Mouse (Mus musculus): ENCODE data around the gene Porcn.

Porcn gene

GRCm38 (mm10) chrX:8206015-8206693 lies at the start of gene Porcn:
Gene Porcn (minus strand): TSS chrX:8206525.
- peak; percentile 59 to 84 for DNase-seq (ENCODE audit: low spot score in 2 of 2)

GRCm38 (mm10) chrX:8255807-8256206 lies 49.5 kb upstream of the Porcn start:
- no peak for DNase-seq (ENCODE audit: low spot score in 2 of 2)

GRCm38 (mm10) chrX:8253711-8254110 lies 47.4 kb upstream of the Porcn start:
- DNase-seq (ENCODE audit: low spot score in 2 of 2): no peak

- DNase-seq (ENCODE audit: low spot score in 2 of 2): peak; percentile 74 to 75
Observed at GRCm38 (mm10) chrX:8252334-8253285, 46.3 kb upstream of the Porcn start, which contains the start of gene Ftsj1. Gene Ftsj1 (minus strand): TSS chrX:8252406.

GRCm38 (mm10) chrX:8251789-8252333 lies 45.5 kb upstream of the Porcn start:
- no peak for DNase-seq (ENCODE audit: low spot score in 2 of 2)

GRCm38 (mm10) chrX:8248542-8249120 lies 42.3 kb upstream of the Porcn start:
- DNase-seq (ENCODE audit: low spot score in 2 of 2): no peak

- DNase-seq (ENCODE audit: low spot score in 2 of 2): no peak
Observed at GRCm38 (mm10) chrX:8247680-8248079, 41.4 kb upstream of the Porcn start.

- DNase-seq (ENCODE audit: low spot score in 2 of 2): no peak
Observed at GRCm38 (mm10) chrX:8238804-8239395, 32.6 kb upstream of the Porcn start.

GRCm38 (mm10) chrX:8236704-8237103 lies 30.4 kb upstream of the Porcn start:
- no peak for DNase-seq (ENCODE audit: low spot score in 2 of 2)

- no peak for DNase-seq (ENCODE audit: low spot score in 2 of 2)
Observed at GRCm38 (mm10) chrX:8233602-8234001, 27.3 kb upstream of the Porcn start.

GRCm38 (mm10) chrX:8230272-8230671 lies 23.9 kb upstream of the Porcn start:
- DNase-seq (ENCODE audit: low spot score in 2 of 2): no peak

- DNase-seq (ENCODE audit: low spot score in 2 of 2): no peak
Observed at GRCm38 (mm10) chrX:8223473-8223872, 17.1 kb upstream of the Porcn start.

GRCm38 (mm10) chrX:8222678-8223421 lies 16.5 kb upstream of the Porcn start:
- no peak for DNase-seq (ENCODE audit: low spot score in 2 of 2)

GRCm38 (mm10) chrX:8222296-8222677 lies 16.0 kb upstream of the Porcn start:
- peak in 1 of 2 experiments; percentile 22 for DNase-seq (ENCODE audit: low spot score in 2 of 2)

GRCm38 (mm10) chrX:8219651-8220050 lies 13.3 kb upstream of the Porcn start:
- DNase-seq (ENCODE audit: low spot score in 2 of 2): no peak

GRCm38 (mm10) chrX:8218114-8218513 lies 11.8 kb upstream of the Porcn start:
- no peak for DNase-seq (ENCODE audit: low spot score in 2 of 2)

GRCm38 (mm10) chrX:8217383-8217782 lies 11.1 kb upstream of the Porcn start:
- DNase-seq (ENCODE audit: low spot score in 2 of 2): peak in 1 of 2 experiments; percentile 24

- no peak for DNase-seq (ENCODE audit: low spot score in 2 of 2)
Observed at GRCm38 (mm10) chrX:8211490-8212207, 5.3 kb upstream of the Porcn start.

- no peak for DNase-seq (ENCODE audit: low spot score in 2 of 2)
Observed at GRCm38 (mm10) chrX:8209720-8210119, 3.4 kb upstream of the Porcn start.

- DNase-seq (ENCODE audit: low spot score in 2 of 2): no peak
Observed at GRCm38 (mm10) chrX:8207224-8207623, 899 bp upstream of the Porcn start.

Measured in frontal cortex, postnatal 10 days (tissue).